Mouse (Mus musculus) heart, postnatal 14 days (tissue): ENCODE measurements at regions not wholly inside any gene's neighbourhood (a gene's known extent, or its start where the extent isn't known, plus 50 kb on each side); places are given as distances from the start of the nearest gene placed in this dataset.

Experiments used
- DNase-seq, 2 experiments: peaks; one replicate each; pipeline ENCODE4 v3.0.0; 2021 to 2022
- intact Hi-C: fragments of 180-260 bp; cut with DNase I; formaldehyde crosslinking; loops from one replicate; pipeline ENCODE4 v1.15.1; 2025

DNA sequence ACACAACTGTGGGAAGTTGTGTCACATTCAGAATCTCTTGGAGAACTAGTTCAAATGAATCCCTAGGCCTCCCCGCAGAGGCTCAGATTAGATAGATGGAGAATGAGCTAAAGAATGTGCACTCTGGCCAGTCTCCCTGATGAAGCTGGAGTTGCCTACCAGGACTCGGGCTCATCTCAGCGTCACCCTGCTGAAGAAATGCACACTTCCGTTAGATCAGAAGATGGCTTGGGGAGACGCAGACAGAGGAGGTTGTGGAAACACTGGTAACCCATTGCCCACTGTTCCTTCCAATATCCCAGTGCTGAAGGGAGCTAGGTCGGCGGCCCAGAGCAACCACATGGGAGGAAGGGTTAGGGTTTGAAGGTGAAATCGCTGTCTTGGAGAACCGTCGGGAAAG, 77.7 kb upstream of the Armc2 start:
- intact Hi-C loops = no loop called here
- no peak for DNase-seq

DNA sequence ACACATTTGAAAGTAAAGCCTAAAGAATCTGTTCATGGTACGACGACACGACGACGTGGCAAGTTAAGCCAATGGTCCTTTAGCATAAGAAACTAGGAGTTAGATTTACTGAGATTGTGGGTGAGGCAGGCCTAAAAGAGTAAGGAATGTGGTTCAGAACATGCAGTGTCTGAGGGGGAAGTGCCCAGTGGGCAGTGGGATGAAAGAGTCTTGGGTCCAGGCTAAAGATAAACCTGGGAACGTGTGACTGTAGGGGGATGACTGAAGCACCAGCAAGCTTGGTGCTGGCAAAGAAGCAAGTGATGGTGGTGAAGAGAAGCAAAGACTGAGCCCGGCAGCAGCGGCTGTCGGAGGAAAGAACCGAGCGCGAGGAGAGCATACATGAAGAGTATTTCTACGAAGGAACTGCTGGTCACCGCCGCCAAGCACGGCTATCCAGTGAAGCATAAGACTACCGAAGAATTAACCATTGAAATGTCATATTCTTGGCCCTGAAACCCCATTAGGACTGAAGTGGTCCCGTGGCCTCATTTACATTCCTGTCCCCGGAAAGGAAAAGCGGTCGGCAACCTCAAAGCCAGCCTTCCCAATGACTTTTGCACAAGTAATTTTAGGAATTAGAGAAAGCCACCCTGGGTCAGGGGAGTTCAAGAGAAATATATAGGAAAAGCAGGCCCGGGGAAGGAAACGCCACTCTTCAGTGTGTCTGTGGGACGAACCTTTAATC, 76.2 kb upstream of the Armc2 start:
- intact Hi-C loops = loop anchor here (5.0 kb wide), 1 partner anchor 183 kb away; the partner anchor contains the start of gene Foxo3
- no peak for DNase-seq

GRCm38 (mm10) chr10:42093176-42093759, 75.0 kb upstream of the Armc2 start:
- intact Hi-C loops = loop anchor here (5.0 kb wide), 1 partner anchor 184 kb away; the partner anchor contains the start of gene Foxo3

DNA sequence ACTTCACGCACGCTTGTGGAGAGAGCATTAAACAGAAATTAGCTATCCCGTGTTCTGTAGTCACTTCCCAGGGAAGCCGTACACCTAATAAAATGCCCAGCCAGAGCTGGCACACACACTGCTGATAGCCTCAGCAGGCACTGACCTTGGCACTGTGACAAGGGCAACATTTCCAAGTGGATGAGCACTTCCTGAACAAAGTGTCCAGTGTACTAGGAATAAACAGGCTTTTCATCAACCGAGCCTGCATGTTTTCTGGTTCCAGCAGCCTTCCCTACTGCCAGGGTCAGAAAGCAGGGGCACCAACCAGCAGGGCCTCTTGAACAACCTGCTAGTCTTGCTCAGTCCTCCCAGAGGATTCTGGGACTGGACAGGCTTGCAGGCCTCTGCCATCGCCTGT, 74.3 kb upstream of the Armc2 start:
- intact Hi-C loops = loop anchor here (5.0 kb wide), 1 partner anchor 185 kb away; the partner anchor contains the start of gene Foxo3
- peak; percentile 57 to 58 for DNase-seq

More at GRCm38 (mm10) chr10:42093176-42093759, 75.0 kb upstream of the Armc2 start:
- no peak for DNase-seq

DNA sequence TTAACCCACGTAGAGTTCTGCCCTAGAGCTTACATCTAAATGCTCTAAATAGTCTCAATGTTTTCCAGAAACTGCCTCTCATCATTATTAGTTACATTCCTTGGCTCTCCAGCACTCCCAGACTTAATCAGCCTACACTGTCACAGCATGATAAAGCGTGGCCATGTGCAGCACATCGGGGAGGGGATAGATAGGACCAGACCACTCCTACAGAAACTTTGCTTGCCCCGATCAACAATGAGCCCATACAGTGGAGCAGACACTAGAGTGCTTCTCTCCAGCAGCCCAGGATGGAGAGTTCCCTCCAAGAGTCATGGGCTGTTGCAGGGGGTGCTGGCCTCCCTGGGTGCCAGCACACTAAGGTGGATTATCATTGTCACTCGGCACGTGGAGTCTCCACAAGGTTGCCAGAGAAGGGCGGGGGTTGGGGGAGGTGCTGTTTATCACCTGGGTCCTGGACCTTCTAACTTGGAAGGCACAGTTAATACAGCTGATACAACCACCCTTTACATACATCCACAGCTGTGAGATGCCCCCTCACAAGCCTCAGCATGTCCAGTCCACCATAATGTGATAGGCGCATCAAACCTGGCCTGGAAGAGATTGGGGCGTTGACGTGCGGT, 73.4 kb upstream of the Armc2 start:
- intact Hi-C loops = loop anchor here (5.0 kb wide), 1 partner anchor 186 kb away; the partner anchor contains the start of gene Foxo3
- DNase-seq = no peak

DNA sequence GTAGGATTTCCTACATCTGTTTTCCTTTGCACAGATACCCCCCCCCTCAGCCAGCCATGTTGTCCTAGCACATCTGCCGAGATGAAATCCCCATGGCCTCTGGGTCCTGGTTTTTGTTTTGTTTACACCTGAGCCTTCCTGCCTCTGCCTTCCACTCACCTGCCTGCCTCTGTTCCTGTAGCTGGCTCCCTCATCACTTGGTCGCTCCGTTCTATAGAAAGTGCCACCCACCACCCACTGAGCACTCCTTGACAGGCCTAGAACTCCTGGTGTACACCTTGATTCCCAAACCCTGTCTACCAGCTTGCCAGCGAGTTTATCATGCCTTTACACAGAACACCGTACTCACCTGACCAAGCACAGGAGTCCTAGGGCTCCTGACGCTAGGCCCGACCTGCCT, 72.6 kb upstream of the Armc2 start:
- no peak for DNase-seq
- intact Hi-C loops = loop anchor here (5.0 kb wide), 1 partner anchor 186 kb away; the partner anchor contains the start of gene Foxo3

DNA sequence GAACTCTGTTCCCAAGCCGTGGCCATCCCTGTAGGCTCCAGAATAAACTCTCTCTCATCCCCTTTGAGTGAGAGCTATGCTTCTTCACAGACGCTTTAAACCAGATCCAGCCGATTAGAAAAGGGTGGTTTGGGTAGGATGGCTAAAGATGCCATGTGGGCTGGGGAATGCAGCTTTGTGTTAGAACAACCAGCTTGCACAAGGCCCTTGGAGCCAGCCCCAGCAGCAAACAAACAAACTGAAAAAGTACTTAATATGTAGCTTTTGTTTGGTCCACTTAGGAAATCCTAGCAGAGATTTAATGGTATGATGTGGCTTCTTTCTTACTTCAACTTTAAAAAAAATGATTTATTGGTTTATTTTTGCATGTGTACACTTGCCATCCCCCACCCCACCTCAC, 71.9 kb upstream of the Armc2 start:
- intact Hi-C loops = loop anchor here (5.0 kb wide), 1 partner anchor 187 kb away; the partner anchor contains the start of gene Foxo3
- DNase-seq = no peak

- peak; percentile 61 for DNase-seq
- intact Hi-C loops = loop anchor here (5.0 kb wide), 1 partner anchor 188 kb away; the partner anchor contains the start of gene Foxo3
These were observed 71.4 kb upstream of the Armc2 start for GRCm38 (mm10) chr10:42089686-42090085.

DNA sequence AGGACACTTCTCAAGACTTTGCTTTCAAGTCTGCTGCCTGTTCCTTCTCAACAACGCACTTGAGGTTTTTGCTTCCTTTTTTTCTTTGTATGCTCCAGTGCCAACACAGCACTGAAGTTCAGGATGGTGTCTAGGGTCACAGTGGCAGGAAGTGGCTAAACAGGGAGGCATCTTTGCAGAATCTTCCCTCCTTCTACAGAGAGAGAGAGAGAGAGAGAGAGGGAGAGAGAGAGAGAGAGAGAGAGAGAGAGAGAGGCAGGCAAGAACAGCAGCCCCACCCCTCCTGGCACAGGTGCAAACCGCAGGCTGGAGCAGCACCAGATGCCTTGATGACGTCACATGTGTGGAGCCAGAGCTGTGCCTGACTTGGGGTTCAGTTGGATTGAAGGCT, 71.0 kb upstream of the Armc2 start:
- intact Hi-C loops = no loop called here
- peak; percentile 85 to 87 for DNase-seq

- intact Hi-C loops = no loop called here
These were observed 70.5 kb upstream of the Armc2 start for GRCm38 (mm10) chr10:42088570-42089234.

DNA sequence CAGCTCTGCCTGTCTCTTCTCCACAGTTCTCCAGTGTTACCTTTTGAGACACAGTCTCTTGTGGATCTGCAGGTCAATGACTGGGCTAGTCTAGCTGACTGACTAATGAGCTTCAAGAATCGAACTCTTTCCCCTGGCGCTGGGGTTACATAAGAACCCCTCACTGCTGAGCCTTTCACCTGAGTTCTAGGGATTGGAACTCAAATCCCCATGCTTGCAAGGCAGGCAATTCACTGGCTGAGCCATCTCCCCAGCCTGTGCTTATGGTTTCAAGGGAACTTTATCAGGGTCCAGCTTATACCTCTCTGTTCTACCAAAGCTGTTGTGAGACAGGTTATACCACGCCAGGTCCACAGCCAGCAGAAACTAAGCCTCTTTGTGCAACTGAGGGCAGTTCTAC, 69.7 kb upstream of the Armc2 start:
- no peak for DNase-seq
- intact Hi-C loops = no loop called here

More at GRCm38 (mm10) chr10:42088570-42089234, 70.5 kb upstream of the Armc2 start:
- DNase-seq = no peak

- intact Hi-C loops = no loop called here
- no peak for DNase-seq
These were observed 68.4 kb upstream of the Armc2 start for GRCm38 (mm10) chr10:42086691-42087090.

- intact Hi-C loops = no loop called here
These were observed 67.1 kb upstream of the Armc2 start for GRCm38 (mm10) chr10:42085295-42085694.

GRCm38 (mm10) chr10:42082227-42082840, 64.1 kb upstream of the Armc2 start:
- intact Hi-C loops = no loop called here
- no peak for DNase-seq

More at GRCm38 (mm10) chr10:42085295-42085694, 67.1 kb upstream of the Armc2 start:
- DNase-seq = no peak

DNA sequence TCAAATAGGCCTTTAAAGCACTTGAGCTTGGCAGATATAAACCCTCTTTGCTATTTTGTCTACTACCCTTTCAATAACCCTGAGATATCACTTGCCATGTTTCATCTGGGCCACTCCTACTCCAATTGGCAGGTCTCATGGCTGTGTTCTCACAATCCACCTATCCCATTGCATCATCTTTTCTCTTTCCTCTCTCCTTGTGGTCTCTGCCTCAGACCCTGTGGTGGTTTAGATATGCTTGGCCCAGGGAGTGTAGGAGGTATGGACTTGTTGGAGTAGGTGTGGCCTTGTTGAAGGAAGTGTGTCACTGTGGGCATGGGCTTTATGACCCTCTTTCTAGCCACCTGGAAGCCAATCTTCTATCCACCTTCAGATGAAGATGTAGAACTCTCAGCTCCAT, 61.5 kb upstream of the Armc2 start:
- DNase-seq = no peak

GRCm38 (mm10) chr10:42076711-42077110, 58.5 kb upstream of the Armc2 start:
- intact Hi-C loops = no loop called here
- no peak for DNase-seq

More for the DNA sequence above, 61.5 kb upstream of the Armc2 start:
- intact Hi-C loops = no loop called here

DNA sequence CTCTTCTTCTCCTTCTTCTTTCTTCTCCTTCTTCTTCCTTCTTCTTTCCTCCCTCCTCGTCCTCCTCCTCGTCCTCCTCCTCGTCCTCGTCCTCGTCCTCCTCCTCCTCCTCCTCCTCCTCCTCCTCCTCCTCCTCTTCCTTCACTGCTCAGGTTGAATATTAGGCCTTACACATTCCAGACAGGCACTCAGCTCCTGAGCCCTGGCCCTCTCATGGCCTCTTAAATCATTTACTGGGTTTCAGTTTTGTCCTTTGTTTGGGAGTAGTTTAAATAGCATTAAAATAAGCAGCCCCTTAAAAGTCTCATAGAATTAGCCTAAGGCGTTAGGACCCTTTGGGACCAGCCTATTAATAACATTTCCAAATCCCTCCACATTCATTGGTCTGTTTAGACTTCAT, 57.3 kb upstream of the Armc2 start:
- intact Hi-C loops = no loop called here
- DNase-seq = no peak

- no peak for DNase-seq
- intact Hi-C loops = loop anchor here (5.0 kb wide), 1 partner anchor 220 kb away; no protein-coding TSS in a partner anchor
These were observed 54.5 kb upstream of the Armc2 start for GRCm38 (mm10) chr10:42072758-42073157.

DNA sequence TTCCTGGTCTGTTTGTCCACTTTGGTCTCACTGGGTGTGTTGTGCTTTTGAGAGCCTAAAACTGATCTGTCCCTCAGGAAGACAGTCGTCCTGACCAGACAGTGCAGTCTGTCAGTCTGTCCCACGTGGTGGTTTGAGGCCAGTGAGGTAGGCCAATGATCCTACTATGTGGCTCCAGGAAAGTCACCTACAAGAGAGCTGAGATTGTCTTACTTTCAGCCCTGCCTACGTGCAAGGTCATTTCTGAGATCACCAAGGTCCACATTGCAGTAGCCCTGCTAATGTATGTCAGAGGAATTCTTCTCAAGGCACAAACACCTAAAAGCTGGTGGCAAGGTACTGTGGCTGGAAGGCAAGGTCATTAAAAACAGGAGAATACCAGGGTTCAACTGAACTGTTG, 53.9 kb upstream of the Armc2 start:
- no peak for DNase-seq
- intact Hi-C loops = loop anchor here (5.0 kb wide), 1 partner anchor 220 kb away; no protein-coding TSS in a partner anchor
